Mouse (Mus musculus): ENCODE results near the gene Nkx2-3. TPM values are rescaled to one million over a fixed set of nuclear protein-coding genes. Genes with fewer than 3 reads are reported as not detected.

Nkx2-3 gene
- total RNA-seq, 2 experiments from 2014 or later: not detected

GRCm38 (mm10) chr19:43604492-43605120 lies 7.5 kb upstream of the Nkx2-3 start:
- no peak for ATAC-seq (ENCODE audit: poor library complexity, severe bottlenecking)

DNA sequence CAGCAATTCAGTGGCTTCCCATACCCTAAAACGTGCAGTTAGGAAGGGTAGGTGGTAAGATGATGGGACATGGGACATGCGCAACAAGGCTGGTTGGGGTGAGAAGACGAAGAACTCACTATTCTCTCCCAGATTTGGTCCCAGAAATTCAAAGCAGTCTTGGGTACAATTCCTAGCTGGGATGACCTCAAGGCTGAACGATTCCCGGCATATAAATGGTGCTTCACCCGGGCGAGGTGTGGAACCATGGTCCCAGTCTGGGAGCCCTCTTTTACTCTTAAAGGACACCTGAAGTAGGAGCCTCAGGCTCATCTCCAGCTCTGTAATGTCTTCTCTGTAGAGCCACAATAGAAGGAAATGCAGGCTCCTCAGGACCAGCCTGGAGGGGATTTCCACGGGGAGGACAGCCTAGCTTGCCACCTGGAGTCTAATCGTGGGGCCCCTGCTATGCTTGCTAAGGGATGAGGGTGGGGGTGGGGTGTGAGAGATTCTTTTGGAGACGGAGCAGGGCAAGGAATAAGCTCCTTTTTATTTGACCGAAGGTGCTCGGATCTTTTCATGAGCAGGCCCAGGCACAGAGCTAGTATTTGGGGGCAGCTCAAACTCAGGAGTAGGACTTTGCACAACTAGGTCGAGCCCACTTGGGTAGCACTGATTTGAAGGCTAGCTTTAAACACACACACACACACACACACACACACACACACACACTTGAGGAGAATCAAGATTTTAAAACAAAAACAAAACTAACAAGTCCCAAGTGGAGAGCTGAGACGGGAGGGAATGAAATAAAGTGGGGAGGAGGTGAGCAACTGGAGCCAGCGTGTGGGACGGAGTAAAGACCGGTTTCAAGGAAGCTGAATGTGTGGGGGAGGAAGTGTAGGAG lies 6.2 kb upstream of the Nkx2-3 start:
- ATAC-seq (ENCODE audit: poor library complexity, severe bottlenecking): no peak

GRCm38 (mm10) chr19:43606552-43607530 lies 5.3 kb upstream of the Nkx2-3 start:
- ATAC-seq (ENCODE audit: poor library complexity, severe bottlenecking): no peak

DNA sequence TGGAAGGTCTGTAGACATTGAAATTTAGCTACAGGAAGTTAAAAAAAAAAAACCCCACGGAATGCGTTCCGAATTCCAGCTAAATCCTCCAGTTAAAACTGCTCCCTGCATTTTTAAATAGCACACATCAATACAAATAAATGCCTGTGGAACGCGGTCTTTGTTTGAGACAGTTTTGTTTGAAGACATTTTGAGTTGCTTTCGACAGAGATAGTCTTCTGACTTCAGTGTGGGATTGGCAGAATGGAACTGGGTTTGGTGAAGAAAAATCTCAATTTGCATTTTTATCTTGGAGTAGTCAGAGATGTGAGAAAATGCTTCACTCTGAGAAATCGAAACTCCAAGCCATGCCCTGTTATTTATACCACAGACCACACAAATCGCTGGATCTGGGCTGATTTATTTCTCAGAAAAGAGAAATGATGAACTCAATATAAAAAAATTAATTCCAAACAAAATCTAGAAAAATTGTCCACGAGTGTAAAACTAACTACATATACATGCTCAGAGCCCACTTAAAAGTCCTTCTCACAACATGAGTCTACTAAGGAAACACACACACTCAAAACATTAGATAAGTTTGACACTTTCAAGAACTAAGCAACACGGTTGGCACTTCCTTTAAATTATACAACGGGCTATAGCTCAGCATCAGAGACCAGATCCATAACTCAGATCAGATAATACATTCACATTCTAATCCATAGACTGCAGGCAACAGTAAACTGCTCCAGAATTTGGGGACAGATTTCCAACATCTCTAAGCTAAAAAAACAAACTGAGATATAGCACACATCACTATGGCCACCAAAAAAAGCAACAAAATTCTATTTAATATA lies 4.1 kb upstream of the Nkx2-3 start:
- no peak for ATAC-seq (ENCODE audit: poor library complexity, severe bottlenecking)

- ATAC-seq (ENCODE audit: poor library complexity, severe bottlenecking): no peak
Observed at GRCm38 (mm10) chr19:43608711-43609457, 3.2 kb upstream of the Nkx2-3 start.

DNA sequence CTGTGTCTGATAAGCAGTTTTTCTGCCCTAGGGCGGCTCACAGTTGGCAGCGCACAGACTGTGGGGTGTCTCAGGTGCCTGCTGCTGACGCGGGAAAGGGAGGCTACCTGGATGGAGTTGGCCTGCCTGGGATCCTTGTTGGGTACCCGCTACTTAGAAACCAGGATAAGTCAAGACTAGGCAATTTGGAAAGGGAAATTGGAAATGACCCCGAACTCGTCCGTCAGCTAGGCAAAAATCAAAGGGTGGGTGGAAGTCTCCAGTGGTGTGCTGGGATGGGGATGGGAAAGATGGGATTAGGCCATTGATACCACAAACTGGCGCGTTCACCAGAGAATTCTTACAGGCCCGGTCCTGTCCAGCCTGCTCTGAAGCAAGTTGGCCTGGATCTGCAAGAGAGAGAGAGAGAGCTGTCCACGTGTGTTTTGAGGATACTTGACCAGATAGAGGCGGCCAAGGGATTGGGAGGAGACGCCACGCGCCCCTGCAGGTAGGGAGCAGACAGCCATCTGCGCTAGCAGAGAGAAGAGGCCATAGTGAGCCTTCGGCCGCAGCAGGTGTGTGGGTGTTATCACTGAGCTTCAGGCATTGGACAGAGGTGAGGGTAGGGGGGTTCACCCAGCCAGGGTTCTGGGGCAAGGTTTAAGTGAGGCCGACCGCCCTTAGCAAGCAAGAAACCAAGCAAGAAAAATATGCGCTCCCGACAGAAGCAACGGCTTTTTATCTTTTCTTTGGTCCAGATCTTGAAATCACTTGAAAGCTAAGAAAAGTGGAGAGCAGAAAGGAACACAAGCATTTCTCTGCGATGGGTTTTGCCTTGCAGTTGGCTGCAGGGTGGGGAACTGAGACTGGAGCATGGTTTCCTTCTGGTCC lies 2.4 kb upstream of the Nkx2-3 start:
- ATAC-seq (ENCODE audit: poor library complexity, severe bottlenecking): no peak

- no peak; the same call in 1 of the 2 replicates for ATAC-seq (ENCODE audit: poor library complexity, severe bottlenecking)
Observed at GRCm38 (mm10) chr19:43610341-43610848, 1.7 kb upstream of the Nkx2-3 start.

DNA sequence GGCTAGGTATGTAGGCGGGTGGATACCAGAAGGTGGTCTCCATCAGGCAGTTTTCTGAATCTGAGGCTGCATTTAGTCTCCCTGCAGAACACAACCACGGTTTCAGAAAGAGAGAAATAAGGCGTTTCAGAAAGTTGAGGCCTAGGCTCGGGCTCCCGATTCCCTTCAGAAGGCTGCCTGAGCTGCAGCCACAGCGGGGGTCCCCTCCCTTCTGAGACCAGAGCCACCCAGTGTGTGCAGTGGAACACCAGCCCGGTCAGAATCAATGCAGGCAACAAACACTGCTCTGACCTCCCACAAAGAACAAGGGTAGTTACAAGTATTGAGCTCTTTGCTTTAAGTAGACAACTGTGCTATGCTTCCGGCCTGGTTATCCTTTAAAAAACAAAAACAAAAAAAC lies 1.0 kb upstream of the Nkx2-3 start:
- ATAC-seq (ENCODE audit: poor library complexity, severe bottlenecking): no peak

DNA sequence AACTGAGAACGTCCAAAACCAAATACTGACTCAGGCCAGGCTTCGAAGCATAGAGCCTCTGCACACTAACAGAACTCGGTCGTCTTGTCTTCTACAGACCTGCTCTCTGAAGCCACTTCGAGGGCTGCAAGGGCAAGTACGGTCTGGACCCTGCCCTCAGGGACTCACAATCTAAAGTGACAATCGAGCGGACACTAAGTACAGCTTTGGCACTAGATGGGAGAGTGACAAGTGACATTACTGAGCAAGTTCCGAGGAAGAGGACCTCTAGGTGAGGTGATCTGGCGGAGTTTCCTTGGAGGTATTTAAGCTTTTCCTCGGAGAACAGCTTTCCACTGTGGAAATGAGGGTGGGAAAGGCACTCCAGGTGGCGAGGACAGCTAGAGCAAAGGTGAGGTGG lies 564 bp upstream of the Nkx2-3 start:
- no peak for ATAC-seq (ENCODE audit: poor library complexity, severe bottlenecking)

DNA sequence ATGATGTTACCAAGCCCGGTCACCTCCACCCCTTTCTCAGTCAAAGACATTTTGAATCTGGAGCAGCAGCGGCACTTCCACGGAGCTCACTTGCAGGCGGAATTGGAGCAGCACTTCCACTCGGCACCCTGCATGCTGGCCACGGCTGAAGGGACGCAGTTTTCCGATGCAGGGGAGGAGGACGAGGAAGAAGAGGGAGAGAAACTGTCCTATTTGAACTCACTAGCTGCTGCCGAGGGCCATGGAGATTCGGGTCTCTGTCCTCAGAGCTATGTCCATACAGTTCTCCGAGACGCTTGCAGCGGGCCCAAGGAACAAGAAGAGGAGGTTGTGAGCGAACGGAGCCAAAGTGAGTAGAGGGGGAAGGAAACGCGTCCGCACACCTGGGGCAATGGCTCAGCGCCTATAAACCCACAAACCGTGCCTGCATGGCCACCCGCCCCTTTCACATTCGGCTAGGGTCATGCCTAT lies 411 bp downstream of the Nkx2-3 start:
- peak; percentile 31; the same call in 1 of the 2 replicates for ATAC-seq (ENCODE audit: poor library complexity, severe bottlenecking)

DNA sequence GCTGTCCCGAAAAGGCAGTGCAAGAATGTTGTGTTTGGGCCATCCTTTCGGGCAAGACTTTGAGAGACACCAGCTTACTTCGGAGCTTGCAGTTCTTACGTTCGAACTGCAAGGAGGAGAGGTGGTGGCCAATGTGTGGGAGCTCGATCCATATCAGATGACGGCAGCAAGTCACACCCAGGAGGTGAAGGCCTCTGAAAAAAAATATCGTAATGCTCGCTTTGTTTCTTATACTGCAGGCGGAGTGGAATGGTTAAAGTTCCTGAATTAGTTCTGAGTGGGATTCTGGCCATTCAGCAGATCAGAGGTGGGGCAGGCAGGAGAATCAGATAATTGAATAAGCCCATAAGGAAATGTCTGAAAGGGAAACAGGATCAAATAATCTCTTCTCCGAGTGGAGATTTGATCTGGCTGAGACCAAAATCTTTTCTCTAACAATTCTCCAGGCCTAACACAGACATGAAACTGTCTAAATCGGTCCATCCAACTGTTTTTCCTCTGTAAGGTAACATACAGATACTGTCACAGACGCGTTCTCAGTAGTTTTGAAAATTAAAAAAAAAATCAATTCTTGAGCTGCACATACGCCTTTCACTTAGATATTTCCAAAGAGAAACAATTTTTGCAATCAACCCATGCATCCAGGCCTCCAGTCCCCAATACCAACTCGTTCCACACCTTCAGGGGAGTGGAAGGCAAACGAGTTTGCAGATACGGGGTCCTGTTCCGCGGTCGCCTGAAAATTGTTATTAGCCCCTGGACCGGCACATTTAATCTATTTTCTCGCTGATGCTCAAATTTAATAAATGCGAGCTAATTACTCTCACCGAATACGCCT lies 1.4 kb downstream of the Nkx2-3 start:
- ATAC-seq (ENCODE audit: poor library complexity, severe bottlenecking): no peak

- no peak for ATAC-seq (ENCODE audit: poor library complexity, severe bottlenecking)
Observed at GRCm38 (mm10) chr19:43614341-43615073, 2.4 kb downstream of the Nkx2-3 start.

- ATAC-seq (ENCODE audit: poor library complexity, severe bottlenecking): no peak
Observed at GRCm38 (mm10) chr19:43615074-43615445, 2.9 kb downstream of the Nkx2-3 start.

DNA sequence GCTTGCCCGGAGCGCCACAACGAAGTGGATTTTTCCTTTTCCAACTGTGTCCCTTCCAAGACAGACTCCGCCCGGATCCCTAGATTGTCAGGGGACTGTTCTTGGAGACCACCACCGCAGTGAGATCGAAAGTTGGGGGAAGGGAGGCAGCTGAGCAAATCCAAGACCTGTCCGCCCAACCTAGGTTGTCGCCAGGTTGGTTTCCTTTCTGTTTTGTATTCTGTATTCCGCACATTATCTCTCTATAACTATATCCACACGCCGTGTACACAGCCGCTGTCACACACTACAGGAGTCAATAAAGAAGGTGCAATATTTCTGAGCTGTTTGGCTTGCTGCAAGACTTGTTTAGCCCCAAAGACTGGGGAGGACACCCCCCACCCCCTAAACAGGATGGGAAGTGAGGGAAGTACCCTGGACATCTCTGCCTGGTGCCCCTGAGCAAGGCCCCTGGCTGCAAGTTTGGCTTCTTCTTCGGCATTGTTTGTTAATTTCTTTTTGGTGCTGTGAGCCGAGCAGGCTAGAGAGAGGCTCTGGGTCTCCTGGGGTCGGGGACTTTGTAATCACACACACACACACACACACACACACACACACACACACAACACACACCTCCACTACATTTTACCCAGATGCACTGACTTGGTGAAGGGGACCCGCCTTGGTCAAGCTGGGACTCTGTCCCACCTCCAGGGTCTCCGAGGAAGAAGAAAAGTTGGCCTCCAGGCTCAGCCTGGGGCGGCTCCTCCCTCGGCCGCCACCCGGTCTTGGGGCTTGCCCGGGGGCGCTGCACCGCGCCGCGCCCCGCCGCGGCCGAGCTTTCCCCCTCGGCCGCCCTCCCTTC lies 3.7 kb downstream of the Nkx2-3 start:
- no peak for ATAC-seq (ENCODE audit: poor library complexity, severe bottlenecking)

DNA sequence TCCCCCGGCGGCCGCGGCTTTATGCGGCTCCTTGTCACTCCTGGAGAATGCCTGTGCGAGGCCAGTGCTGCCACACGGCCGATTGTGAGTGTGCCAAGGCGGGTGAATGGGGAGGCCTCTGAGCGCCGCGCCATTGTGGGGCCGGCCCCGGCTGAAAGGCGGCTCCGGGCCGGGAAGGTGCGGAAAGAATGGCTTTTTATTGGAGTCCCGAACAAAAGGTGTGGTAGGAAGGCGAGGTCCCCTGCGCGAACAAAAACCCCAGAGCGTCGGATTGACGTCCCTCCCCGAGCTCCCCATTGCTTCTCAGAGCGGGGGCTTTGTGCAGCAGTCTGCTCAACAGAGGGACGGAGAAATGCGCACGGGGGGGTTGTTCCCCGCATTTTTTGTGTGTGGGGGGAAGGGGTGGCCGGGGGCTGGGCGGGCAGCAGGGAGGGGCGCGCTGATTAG lies 4.3 kb downstream of the Nkx2-3 start:
- ATAC-seq (ENCODE audit: poor library complexity, severe bottlenecking): no peak

DNA sequence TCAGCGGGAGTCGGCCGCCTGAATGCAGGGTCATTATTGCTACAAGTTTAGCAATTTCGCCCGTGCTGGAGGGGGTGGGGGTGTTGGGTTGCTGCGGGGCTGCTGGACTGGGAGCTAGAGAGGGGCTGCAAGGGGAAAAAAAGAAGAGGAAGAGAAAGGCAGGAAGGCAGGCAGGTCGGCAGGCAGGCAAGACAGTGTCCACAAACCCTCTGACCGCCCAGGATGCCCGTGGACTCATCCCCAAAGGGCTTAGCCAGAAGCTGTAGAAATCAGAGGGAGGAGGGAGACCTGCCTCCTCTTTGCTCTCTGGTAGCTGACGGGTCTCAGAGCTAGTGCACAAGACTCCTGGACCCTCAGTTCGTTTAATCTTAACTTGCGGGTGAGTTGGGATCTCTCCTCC lies 4.8 kb downstream of the Nkx2-3 start:
- no peak for ATAC-seq (ENCODE audit: poor library complexity, severe bottlenecking)
